Mouse (Mus musculus) retina, adult 2 months (tissue): Measurements from ENCODE around the gene Kif14.

Experiments
- DNase-seq: peaks from one replicate; pipeline ENCODE4 v3.0.0-alpha.2; 2012; ENCODE audit warnings: low read depth, low spot score

Kif14 gene

GRCm38 (mm10) chr1:136466143-136466811 lies at the start of gene Kif14:
Gene Kif14, plus strand, starts transcription at chr1:136466343.
- peak; percentile 86 for DNase-seq

GRCm38 (mm10) chr1:136418393-136418792 lies 47.8 kb upstream of the Kif14 start:
- DNase-seq = no peak

GRCm38 (mm10) chr1:136427166-136427969 lies 38.8 kb upstream of the Kif14 start:
- no peak for DNase-seq

- no peak for DNase-seq
These were observed 37.2 kb upstream of the Kif14 start for GRCm38 (mm10) chr1:136428981-136429380.

- DNase-seq = no peak
These were observed 35.9 kb upstream of the Kif14 start for GRCm38 (mm10) chr1:136430126-136430818.

GRCm38 (mm10) chr1:136440741-136441140 lies 25.4 kb upstream of the Kif14 start:
- DNase-seq = no peak

GRCm38 (mm10) chr1:136442809-136443208 lies 23.3 kb upstream of the Kif14 start:
- no peak for DNase-seq

GRCm38 (mm10) chr1:136444555-136445255 lies 21.4 kb upstream of the Kif14 start:
- no peak for DNase-seq

GRCm38 (mm10) chr1:136446933-136447332 lies 19.2 kb upstream of the Kif14 start:
- DNase-seq = no peak

GRCm38 (mm10) chr1:136447338-136447737 lies 18.8 kb upstream of the Kif14 start:
- no peak for DNase-seq

GRCm38 (mm10) chr1:136449541-136449940 lies 16.6 kb upstream of the Kif14 start:
- no peak for DNase-seq

GRCm38 (mm10) chr1:136450206-136450605 lies 15.9 kb upstream of the Kif14 start:
- no peak for DNase-seq

- no peak for DNase-seq
These were observed 13.7 kb upstream of the Kif14 start for GRCm38 (mm10) chr1:136452421-136452820.

GRCm38 (mm10) chr1:136455756-136456585 lies 10.2 kb upstream of the Kif14 start:
- DNase-seq = no peak

GRCm38 (mm10) chr1:136456741-136457140 lies 9.4 kb upstream of the Kif14 start:
- no peak for DNase-seq

- DNase-seq = no peak
These were observed 8.7 kb upstream of the Kif14 start for GRCm38 (mm10) chr1:136457403-136457802.

- peak; percentile 52 for DNase-seq
These were observed 7.4 kb upstream of the Kif14 start for GRCm38 (mm10) chr1:136458691-136459245.

- DNase-seq = no peak
These were observed 3.7 kb upstream of the Kif14 start for GRCm38 (mm10) chr1:136462443-136462842.

GRCm38 (mm10) chr1:136465168-136465567 lies 975 bp upstream of the Kif14 start:
- no peak for DNase-seq

- DNase-seq = no peak
These were observed 3.3 kb downstream of the Kif14 start for GRCm38 (mm10) chr1:136469408-136469807.

GRCm38 (mm10) chr1:136470471-136470870 lies 4.3 kb downstream of the Kif14 start:
- no peak for DNase-seq
